Mouse (Mus musculus) ES-E14 (cell line): ENCODE results near the gene Gls2. TPM values are rescaled to one million over a fixed set of nuclear protein-coding genes. Genes with fewer than 3 reads are reported as not detected.

Experiments
- DNase-seq: peaks from one replicate; pipeline ENCODE4 v3.0.0-alpha.2; 2013; ENCODE audit warnings: low read depth, low spot score
- H3K27ac ChIP-seq: 2 replicates; pipeline ENCODE4 v1.5.1; 2012; ENCODE audit warnings: low read depth, mild to moderate bottlenecking, low read length, moderate library complexity, mixed read lengths; ENCODE audit not compliant: poor library complexity, insufficient read depth, severe bottlenecking
- H3K36me3 ChIP-seq: 2 replicates; pipeline ENCODE4 v1.6.1; 2012; ENCODE audit warnings: mild to moderate bottlenecking, low read length, moderate library complexity, mixed read lengths; ENCODE audit not compliant: control insufficient read depth, poor library complexity, insufficient read depth, severe bottlenecking
- H3K4me1 ChIP-seq, 2 experiments: fragments of 150-350 bp in 1 of 2; sonication (generic) in 1 of 2; 2 replicates each; pipeline ENCODE4 v1.6.1; 2012; ENCODE audit warnings: low read length in 2 of 2, mild to moderate bottlenecking in 1 of 2, mixed read lengths in 1 of 2; ENCODE audit not compliant: control insufficient read depth in 2 of 2, insufficient read depth in 2 of 2, poor library complexity in 1 of 2
- H3K4me3 ChIP-seq, 2 experiments: fragments of 150-350 bp in 1 of 2; sonication (generic) in 1 of 2; 2 replicates each; pipeline ENCODE4 v1.5.1; 2012; ENCODE audit warnings: low read length in 2 of 2, low read depth in 1 of 2, mild to moderate bottlenecking in 1 of 2, mixed read lengths in 1 of 2; ENCODE audit not compliant: insufficient read depth in 1 of 2, poor library complexity in 1 of 2, severe bottlenecking in 1 of 2
- H3K9ac ChIP-seq: 2 replicates; pipeline ENCODE4 v1.6.1; 2012; ENCODE audit warnings: low read depth, mild to moderate bottlenecking, low read length, mixed read lengths; ENCODE audit not compliant: poor library complexity, insufficient read depth, severe bottlenecking
- H3K9me3 ChIP-seq: fragments of 150-350 bp; sonication (generic); 2 replicates; pipeline ENCODE4 v1.6.1; 2012; ENCODE audit warnings: low read depth, mild to moderate bottlenecking, low read length; ENCODE audit not compliant: control insufficient read depth, insufficient read depth
- CHD2 ChIP-seq: IDR thresholded peaks from 2 replicates; pipeline ENCODE4 v1.6.1; 2014; ENCODE audit warnings: mild to moderate bottlenecking, low read depth, low read length, inconsistent platforms
- HCFC1 ChIP-seq: IDR thresholded peaks from 2 replicates; pipeline ENCODE4 v1.6.1; 2012; ENCODE audit warnings: low read length, inconsistent platforms, borderline replicate concordance; ENCODE audit not compliant: insufficient read depth
- MAFK ChIP-seq: IDR thresholded peaks from 2 replicates; pipeline ENCODE4 v1.6.1; 2014; ENCODE audit warnings: mild to moderate bottlenecking, low read depth, low read length, inconsistent platforms; ENCODE audit not compliant: insufficient read depth
- ZC3H11A ChIP-seq: IDR thresholded peaks from 2 replicates; pipeline ENCODE4 v1.6.1; 2012; ENCODE audit warnings: low read depth, mild to moderate bottlenecking, inconsistent platforms, low read length, borderline replicate concordance
- ZNF384 ChIP-seq: IDR thresholded peaks from 2 replicates; pipeline ENCODE4 v1.6.1; 2012; ENCODE audit warnings: low read depth, low read length, inconsistent platforms
- in situ Hi-C, 2 experiments: fragments of 600-800 bp; cut with MboI; formaldehyde crosslinking; loops; one replicate each; pipeline ENCODE4 v1.15.1; 2025; ENCODE audit warnings: low sequenced_read_pairs in 2 of 2, inconsistent platforms in 1 of 2; ENCODE audit not compliant: unreplicated experiment in 2 of 2
- total RNA-seq: library from RNA; depleted of rRNA; stranded (reverse); fragments of 300-350 nt; gene quantifications from 2 replicates; pipeline ENCODE4 v1.2.3, GENCODE M21; 2012

Gene Gls2
- total RNA-seq, 1 experiment = 21.9 TPM

GRCm38 (mm10) chr10:128184296-128184695, 10.0 kb upstream of the Gls2 start:
- Histone ChIP-seq H3K9ac (no peak overlapping the region), H3K4me3 (no peak overlapping the region), H3K4me1 (peaks cover 2 to 8% of the 10 kb centered on the region in 2 experiments; a peak in 3 of 4 replicates), H3K27ac (peak overlapping the region; percentile 77), H3K9me3 (no peaks in the 10 kb centered on the region), H3K36me3 (no peaks in the 10 kb centered on the region)
- in situ Hi-C loops = loop anchor here in 1 of 2 experiments (10.0 kb wide), 1 partner anchor 89 kb away; the partner anchor contains the start of gene Baz2a
- DNase-seq = no peak
- TF ChIP-seq CHD2 = no peak
- TF ChIP-seq ZNF384 = no peak
- no peak for TF ChIP-seq HCFC1

- H3K9me3 ChIP-seq = no peaks in the 10 kb centered on the region
- in situ Hi-C loops = loop anchor here in 1 of 2 experiments (10.0 kb wide), 1 partner anchor 91 kb away; the partner anchor contains the start of gene Baz2a
- H3K27ac ChIP-seq = peak overlapping the region; percentile 81
- peaks cover 2 to 7% of the 10 kb centered on the region in 2 experiments; a peak in 3 of 4 replicates for H3K4me1 ChIP-seq
- peak overlapping the region; percentile 51; the same call in 1 of the 2 replicates for H3K9ac ChIP-seq
- H3K4me3 ChIP-seq = 0 out of 4 replicates have a peak overlapping the region, but pooled peaks of 1 of the 2 experiments have one; percentile 19
- TF ChIP-seq CHD2 (no peak), MAFK (no peak), HCFC1 (no peak), ZC3H11A (no peak), ZNF384 (no peak)
- DNase-seq = no peak
- H3K36me3 ChIP-seq = no peaks in the 10 kb centered on the region
These were observed 8.8 kb upstream of the Gls2 start for GRCm38 (mm10) chr10:128185277-128185940.

- Histone ChIP-seq H3K4me1 (peaks cover 2 to 7% of the 10 kb centered on the region in 2 experiments; a peak in 3 of 4 replicates), H3K27ac (peak overlapping the region; percentile 81; the same call in 1 of the 2 replicates), H3K36me3 (no peaks in the 10 kb centered on the region), H3K4me3 (no peak overlapping the region), H3K9me3 (no peaks in the 10 kb centered on the region), H3K9ac (no peak overlapping the region)
- in situ Hi-C loops = loop anchor here in 1 of 2 experiments (10.0 kb wide), 1 partner anchor 91 kb away; the partner anchor contains the start of gene Baz2a
- DNase-seq = peak; percentile 95
- TF ChIP-seq ZNF384 (no peak), HCFC1 (peak; percentile 21; the same call in 1 of the 2 replicates), ZC3H11A (peak; percentile 63; the same call in 1 of the 2 replicates), MAFK (peak; percentile 8; the same call in 1 of the 2 replicates)
These were observed 8.3 kb upstream of the Gls2 start for GRCm38 (mm10) chr10:128185959-128186358.

GRCm38 (mm10) chr10:128187181-128187605, 7.1 kb upstream of the Gls2 start:
- TF ChIP-seq CHD2 (no peak), ZNF384 (no peak), MAFK (no peak), ZC3H11A (no peak), HCFC1 (no peak)
- peak; percentile 89 for DNase-seq
- peak overlapping the region; percentile 63; the same call in 1 of the 2 replicates for H3K9ac ChIP-seq
- H3K9me3 ChIP-seq = no peaks in the 10 kb centered on the region
- no peaks in the 10 kb centered on the region for H3K36me3 ChIP-seq
- in situ Hi-C loops = loop anchor here in 1 of 2 experiments (10.0 kb wide), 1 partner anchor 92 kb away; the partner anchor contains the start of gene Baz2a
- H3K4me1 ChIP-seq = peaks cover 2 to 7% of the 10 kb centered on the region in 2 experiments; a peak in 3 of 4 replicates
- no peak overlapping the region; a peak in 1 of 4 replicates for H3K4me3 ChIP-seq
- peak overlapping the region; percentile 92; the same call in 1 of the 2 replicates for H3K27ac ChIP-seq
